Mouse (Mus musculus) lung, postnatal 0 days (tissue): ENCODE data around the gene Tbc1d22a. TPM values are rescaled to one million over a fixed set of nuclear protein-coding genes. Genes with fewer than 3 reads are reported as not detected.
"Not testable (repeated sequence)": the region's sequence is repeated elsewhere in the genome, so short reads cannot be mapped to it uniquely, and the experiment has no call there.

Experiments
- ATAC-seq: fragments of 200-750 bp; cut with Nextera tagmentation; 2 replicates; pipeline ENCODE4 v1.8.0; 2017; ENCODE audit warnings: moderate library complexity
- DNase-seq: peaks from one replicate; pipeline ENCODE4 v3.0.0-alpha.2; 2016; ENCODE audit warnings: low spot score
- H3K27ac ChIP-seq: fragments of 300-500 bp; sonication (generic); 2 replicates; pipeline ENCODE4 v1.5.1; 2014; ENCODE audit warnings: antibody characterized with exemption, mild to moderate bottlenecking, low read length, mixed read lengths
- H3K27me3 ChIP-seq: fragments of 300-500 bp; sonication (generic); replicated peaks from 2 replicates; pipeline ENCODE4 v1.6.1; 2014; ENCODE audit warnings: low read length, mixed read lengths; ENCODE audit not compliant: insufficient read depth
- H3K36me3 ChIP-seq: fragments of 300-500 bp; sonication (generic); 2 replicates; pipeline ENCODE4 v1.6.1; 2014; ENCODE audit warnings: low read length, mixed read lengths; ENCODE audit not compliant: insufficient read depth
- H3K4me1 ChIP-seq: fragments of 300-500 bp; sonication (generic); 2 replicates; pipeline ENCODE4 v1.6.1; 2014; ENCODE audit warnings: antibody characterized with exemption, low read depth, low read length, mixed read lengths; ENCODE audit not compliant: insufficient read depth
- H3K4me2 ChIP-seq: fragments of 300-500 bp; sonication (generic); replicated peaks from 2 replicates; pipeline ENCODE4 v1.6.1; 2014; ENCODE audit warnings: low read depth, mild to moderate bottlenecking, low read length, moderate library complexity, mixed read lengths
- H3K4me3 ChIP-seq: fragments of 300-500 bp; sonication (generic); 2 replicates; pipeline ENCODE4 v1.5.1; 2014; ENCODE audit warnings: low read depth, low read length
- H3K9ac ChIP-seq: fragments of 300-500 bp; sonication (generic); replicated peaks from 2 replicates; pipeline ENCODE4 v1.6.1; 2014; ENCODE audit warnings: low read depth, mild to moderate bottlenecking
- H3K9me3 ChIP-seq: fragments of 300-500 bp; sonication (generic); 2 replicates; pipeline ENCODE4 v1.6.1; 2016; ENCODE audit warnings: low read length, mixed read lengths
- CTCF ChIP-seq: IDR thresholded peaks from 2 replicates; pipeline ENCODE4 v1.5.1; 2016; ENCODE audit warnings: antibody characterized with exemption, mild to moderate bottlenecking
- EP300 ChIP-seq: IDR thresholded peaks from 2 replicates; pipeline ENCODE4 v1.6.1; 2016; ENCODE audit warnings: antibody characterized with exemption, mild to moderate bottlenecking, control low read depth
- WGBS: fragments of 180-500 bp; shearing (Covaris S2); extraction: QIAGEN DNeasy Blood & Tissue Kit; methylation state at CpG from one replicate; pipeline ENCODE4 v1.1.7; 2014; 5-methylcytosine and 5-hydroxymethylcytosine counted together
- polyA plus RNA-seq: library from polyadenylated mRNA; unstranded; fragments of >200 nt; fragmentation: Nextera tagmentation; extraction: Ambion mirVana; gene quantifications from 2 replicates; pipeline ENCODE4 v1.2.1, GENCODE M21; 2015

Gene Tbc1d22a
- polyA plus RNA-seq, 1 experiment from 2014 or later = 13.1 TPM

GRCm38 (mm10) chr15:86173136-86173985 is 40.9 kb upstream of the Tbc1d22a start:
- H3K9ac ChIP-seq = no peak overlapping the region
- H3K4me3 ChIP-seq = no peak overlapping the region
- H3K36me3 ChIP-seq = no peaks in the 10 kb centered on the region
- H3K27ac ChIP-seq = no peak overlapping the region
- H3K9me3 ChIP-seq = no peaks in the 10 kb centered on the region
- peak; percentile 32 for DNase-seq
- no peak for ATAC-seq
- WGBS = 36% methylated on average over 16 of the region's 16 CpGs
- H3K27me3 ChIP-seq = no peaks in the 10 kb centered on the region
- TF ChIP-seq EP300 (no peak), CTCF (no peak)
- no peak overlapping the region for H3K4me2 ChIP-seq
- peaks cover 18% of the 10 kb centered on the region; the same call in 1 of the 2 replicates for H3K4me1 ChIP-seq

- Histone ChIP-seq H3K4me3 (no peak overlapping the region), H3K27me3 (no peaks in the 10 kb centered on the region), H3K36me3 (no peaks in the 10 kb centered on the region), H3K9me3 (no peaks in the 10 kb centered on the region), H3K9ac (no peak overlapping the region), H3K4me2 (no peak overlapping the region), H3K4me1 (peaks cover 7% of the 10 kb centered on the region; the same call in 1 of the 2 replicates), H3K27ac (no peak overlapping the region)
- DNase-seq (no peak), ATAC-seq (no peak)
- TF ChIP-seq EP300 (no peak), CTCF (no peak)
- 65% methylated on average over 3 of the region's 3 CpGs for WGBS
Measured at GRCm38 (mm10) chr15:86175253-86176050, 38.8 kb upstream of the Tbc1d22a start.

GRCm38 (mm10) chr15:86176166-86176565 is 38.1 kb upstream of the Tbc1d22a start:
- ATAC-seq (no peak), DNase-seq (no peak)
- 0 out of 2 replicates have a peak, but pooled peaks cover 7% of the 10 kb centered on the region for H3K4me1 ChIP-seq
- no peak overlapping the region for H3K4me2 ChIP-seq
- WGBS = 63% methylated on average over 10 of the region's 10 CpGs
- no peak for TF ChIP-seq EP300
- TF ChIP-seq CTCF = no peak
- no peak overlapping the region for H3K4me3 ChIP-seq
- H3K36me3 ChIP-seq = no peaks in the 10 kb centered on the region
- H3K9me3 ChIP-seq = no peaks in the 10 kb centered on the region
- no peak overlapping the region for H3K27ac ChIP-seq
- H3K9ac ChIP-seq = no peak overlapping the region
- H3K27me3 ChIP-seq = no peaks in the 10 kb centered on the region

- DNase-seq = peak; percentile 52
- WGBS = 42% methylated on average over 21 of the region's 22 CpGs
- H3K9ac ChIP-seq = no peak overlapping the region
- H3K9me3 ChIP-seq = no peaks in the 10 kb centered on the region
- no peaks in the 10 kb centered on the region for H3K36me3 ChIP-seq
- H3K4me3 ChIP-seq = no peak overlapping the region
- peak overlapping the region; percentile 51; the same call in 1 of the 2 replicates for H3K27ac ChIP-seq
- peak; percentile 74 for ATAC-seq
- no peak for TF ChIP-seq EP300
- TF ChIP-seq CTCF = no peak
- H3K4me1 ChIP-seq = peaks cover 8% of the 10 kb centered on the region
- no peak overlapping the region for H3K4me2 ChIP-seq
- no peaks in the 10 kb centered on the region for H3K27me3 ChIP-seq
Measured at GRCm38 (mm10) chr15:86176771-86177702, 37.2 kb upstream of the Tbc1d22a start.

- H3K4me3 ChIP-seq, H3K27me3 ChIP-seq, H3K36me3 ChIP-seq, H3K9me3 ChIP-seq, H3K9ac ChIP-seq, H3K27ac ChIP-seq, H3K4me2 ChIP-seq: not testable (repeated sequence)
- TF ChIP-seq EP300 = peak; percentile 31; the same call in 1 of the 2 replicates
- DNase-seq (peak; percentile 22), ATAC-seq (peak; percentile 72)
- 83% methylated on average over 2 of the region's 2 CpGs for WGBS
- H3K4me1 ChIP-seq = peaks cover 13% of the 10 kb centered on the region
Measured at GRCm38 (mm10) chr15:86177703-86178251, 36.5 kb upstream of the Tbc1d22a start.
